In the genomic region with DNA sequence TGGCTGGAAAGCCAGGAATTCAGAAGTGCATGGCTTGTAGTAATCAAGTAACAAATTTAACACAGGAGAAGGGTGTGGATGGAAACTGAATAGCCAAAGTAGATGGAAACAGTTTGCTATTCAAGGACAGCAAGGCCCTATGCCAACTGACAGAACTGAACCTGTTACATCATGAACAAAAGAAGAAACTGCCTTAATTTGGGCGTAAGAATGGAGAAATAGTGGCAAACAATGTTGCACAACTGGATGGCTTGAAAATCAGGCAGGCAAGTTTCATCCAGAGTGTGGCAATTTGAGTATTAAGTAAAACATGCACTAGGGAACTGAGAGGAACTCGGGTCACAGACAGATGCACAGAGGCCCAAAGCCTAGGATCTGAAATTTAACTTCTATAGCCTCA, we compare ENCODE assay signal across 17 mouse cellular contexts.
A peak's percentile ranks its signal among the peaks of the same experiment; 100 is the strongest.
DNase-seq lines count a peak whose midpoint lies in the region; ATAC-seq and TF ChIP-seq lines count a peak whose summit lies in the region.
"Had no signal": no experiment of that assay in that cellular context is flagged by ENCODE, and none has a peak within 500 bp of the region (broad histone marks: within the 10 kb centered on the region; RNA-seq: fewer than 3 reads in every experiment).

No protein-coding gene starts in this region.

- no peak for DNase-seq in liver, embryonic 14.5 days (ENCODE audit: low read depth in 3 of 3, low spot score in 3 of 3)
- DNase-seq in 416B (ENCODE audit: low read depth), result peak; percentile 69
- DNase-seq in NIH3T3 (ENCODE audit: low read depth), result peak; percentile 17
- DNase-seq in T-cell, adult 2 months (ENCODE audit: low spot score), result no peak
- DNase-seq in embryo, embryonic 10 days (ENCODE audit: low spot score), result no peak
- DNase-seq: cerebellum, adult 2 months; gastrocnemius, postnatal 14 days; kidney, adult 2 months; kidney, postnatal 10 days; thymus, postnatal 4 days had no signal

- no peak overlapping the region for H3K4me3 ChIP-seq in liver, embryonic 14.5 days (ENCODE audit: insufficient read depth in 1 of 2, low read depth in 2 of 2, low read length in 2 of 2)
- H3K4me3 ChIP-seq in liver, embryonic 12.5 days, result no peak overlapping the region
- H3K4me3 ChIP-seq: forebrain, embryonic 13.5 days; hindbrain, embryonic 12.5 days; limb, embryonic 15.5 days; midbrain, embryonic 10.5 days; neural tube, embryonic 13.5 days had no signal

- H3K4me2 ChIP-seq in liver, embryonic 14.5 days (ENCODE audit: low read depth), result no peak overlapping the region
- H3K4me2 ChIP-seq in liver, embryonic 12.5 days, result no peak overlapping the region
- H3K4me2 ChIP-seq: forebrain, embryonic 13.5 days; hindbrain, embryonic 12.5 days; limb, embryonic 15.5 days; neural tube, embryonic 13.5 days had no signal

- H3K36me3 ChIP-seq in liver, embryonic 14.5 days (replicated peaks; ENCODE audit: control insufficient read depth, insufficient read depth, low read depth), result no peaks in the 10 kb centered on the region
- no peaks in the 10 kb centered on the region for H3K36me3 ChIP-seq in liver, embryonic 12.5 days
- H3K36me3 ChIP-seq: hindbrain, embryonic 12.5 days; limb, embryonic 15.5 days; midbrain, embryonic 10.5 days; neural tube, embryonic 13.5 days had no signal

- TF ChIP-seq CTCF in liver, embryonic 14.5 days (IDR thresholded peaks at IDR 0.05; ENCODE audit: low read depth), result no peak

- H3K9me3 ChIP-seq in liver, embryonic 14.5 days (ENCODE audit: control insufficient read depth, low read length), result no peaks in the 10 kb centered on the region
- no peaks in the 10 kb centered on the region for H3K9me3 ChIP-seq in liver, embryonic 12.5 days (replicated peaks)
- H3K9me3 ChIP-seq: forebrain, embryonic 13.5 days; hindbrain, embryonic 12.5 days; limb, embryonic 15.5 days; midbrain, embryonic 10.5 days; neural tube, embryonic 13.5 days had no signal

- TF ChIP-seq EP300 in liver, embryonic 14.5 days (IDR thresholded peaks at IDR 0.05; ENCODE audit: low read depth), result 0 out of 2 replicates have a peak, but pooled peaks have one; percentile 8

- H3K27ac ChIP-seq in liver, embryonic 14.5 days, result no peak overlapping the region
- no peak overlapping the region for H3K27ac ChIP-seq in liver, embryonic 12.5 days
- H3K27ac ChIP-seq: forebrain, embryonic 13.5 days; hindbrain, embryonic 12.5 days; limb, embryonic 15.5 days; midbrain, embryonic 10.5 days; neural tube, embryonic 13.5 days had no signal

- H3K27me3 ChIP-seq in liver, embryonic 14.5 days (ENCODE audit: control insufficient read depth, insufficient read depth, low read length), result no peaks in the 10 kb centered on the region
- H3K27me3 ChIP-seq in liver, embryonic 12.5 days (replicated peaks), result no peaks in the 10 kb centered on the region
- H3K27me3 ChIP-seq: forebrain, embryonic 13.5 days; hindbrain, embryonic 12.5 days; limb, embryonic 15.5 days; neural tube, embryonic 13.5 days had no signal

- WGBS in liver, embryonic 14.5 days (ENCODE audit: insufficient replicate concordance), result 31% methylated on average over 2 of the region's 2 CpGs
- 47% methylated on average over 2 of the region's 2 CpGs for whole genome bisulfite sequencing in liver, embryonic 12.5 days (ENCODE audit: insufficient replicate concordance)

- no peaks in the 10 kb centered on the region for H3K4me1 ChIP-seq in liver, embryonic 14.5 days (replicated peaks; ENCODE audit: control insufficient read depth in 2 of 2, insufficient read depth in 2 of 2, low read length in 1 of 2)
- no peaks in the 10 kb centered on the region for H3K4me1 ChIP-seq in liver, embryonic 12.5 days
- H3K4me1 ChIP-seq: forebrain, embryonic 13.5 days; hindbrain, embryonic 12.5 days; limb, embryonic 15.5 days; midbrain, embryonic 10.5 days; neural tube, embryonic 13.5 days had no signal

- no peak overlapping the region for H3K9ac ChIP-seq in liver, embryonic 14.5 days (replicated peaks)
- no peak overlapping the region for H3K9ac ChIP-seq in liver, embryonic 12.5 days
- H3K9ac ChIP-seq: forebrain, embryonic 13.5 days; hindbrain, embryonic 12.5 days; limb, embryonic 15.5 days; neural tube, embryonic 13.5 days had no signal

- no peak for ATAC-seq in liver, embryonic 14.5 days (ENCODE audit: insufficient read depth)
- ATAC-seq in liver, embryonic 12.5 days, result no peak
- ATAC-seq in hematopoietic stem cell, adult 5-6 weeks (replicated peaks in 1 of 2; ENCODE audit: insufficient read depth in 1 of 2, low FRiP score in 2 of 2, low TSS enrichment in 1 of 2, low read depth in 1 of 2, poor library complexity in 2 of 2, severe bottlenecking in 2 of 2), result peak; percentile 32 to 60; a peak in 2 of 4 replicates
- ATAC-seq: forebrain, embryonic 13.5 days had no signal

Comparison
In these comparisons a context has a peak if more than half of its experiments do, and no peak if none do; other contexts are left out.
1. ATAC-seq: peak in hematopoietic stem cell, adult 5-6 weeks (2 of 2); none in liver, embryonic 14.5 days (single experiment) and liver, embryonic 12.5 days (single experiment).
2. DNase-seq: peak in 416B (single experiment) and NIH3T3 (single experiment); none in liver, embryonic 14.5 days (0 of 3), T-cell, adult 2 months (single experiment) and embryo, embryonic 10 days (single experiment).